Mouse (Mus musculus): ENCODE data around the gene Vmn2r8. TPM values are rescaled to one million over a fixed set of nuclear protein-coding genes. Genes with fewer than 3 reads are reported as not detected.
"Not testable (repeated sequence)": the region's sequence is repeated elsewhere in the genome, so short reads cannot be mapped to it uniquely, and the experiment has no call there.

Gene Vmn2r8
- not detected in 2 replicates for polyA plus RNA-seq (2012; rRNA removed)

- H3K27me3 ChIP-seq (ENCODE audit: control insufficient read depth, insufficient read depth, low read length); H3K27ac ChIP-seq (ENCODE audit: insufficient read depth, low read length); H3K4me1 ChIP-seq (ENCODE audit: control insufficient read depth, insufficient read depth, low read length); H3K4me3 ChIP-seq (replicated peaks; ENCODE audit: insufficient read depth, low read depth, low read length); DNase-seq: not testable (repeated sequence)
- WGBS: 75% methylated on average over 2 of the region's 2 CpGs
These were observed at the start of gene Vmn2r8 for GRCm38 (mm10) chr5:108808750-108809149. TSS of gene Vmn2r8 (minus strand) at chr5:108808850.

GRCm38 (mm10) chr5:108852501-108852900 is 43.9 kb upstream of the Vmn2r8 start, which contains the start of gene Vmn2r9:
TSS of gene Vmn2r9 (minus strand) at chr5:108852601.
- H3K4me1 ChIP-seq (ENCODE audit: control insufficient read depth, insufficient read depth, low read length); H3K4me3 ChIP-seq (replicated peaks; ENCODE audit: insufficient read depth, low read depth, low read length); H3K27ac ChIP-seq (ENCODE audit: insufficient read depth, low read length); DNase-seq; H3K27me3 ChIP-seq (ENCODE audit: control insufficient read depth, insufficient read depth, low read length): not testable (repeated sequence)
- 73% methylated on average over 1 of the region's 1 CpGs for WGBS

GRCm38 (mm10) chr5:108849466-108849865 is 40.8 kb upstream of the Vmn2r8 start:
- no peak overlapping the region for H3K27ac ChIP-seq (ENCODE audit: insufficient read depth, low read length)
- no peaks in the 10 kb centered on the region for H3K27me3 ChIP-seq (ENCODE audit: control insufficient read depth, insufficient read depth, low read length)
- no peaks in the 10 kb centered on the region for H3K4me1 ChIP-seq (ENCODE audit: control insufficient read depth, insufficient read depth, low read length)
- TF ChIP-seq POLR2A (IDR thresholded peaks at IDR 0.05; ENCODE audit: borderline replicate concordance, insufficient read depth, low read length) (no peak), CTCF (IDR thresholded peaks at IDR 0.05; ENCODE audit: borderline replicate concordance, insufficient read depth, low read depth, low read length) (no peak)
- 44% methylated on average over 1 of the region's 1 CpGs for WGBS
- no peak for DNase-seq
- no peak overlapping the region for H3K4me3 ChIP-seq (replicated peaks; ENCODE audit: insufficient read depth, low read depth, low read length)

GRCm38 (mm10) chr5:108836156-108836555 is 27.5 kb upstream of the Vmn2r8 start:
- 71% methylated on average over 1 of the region's 1 CpGs for WGBS
- Histone ChIP-seq H3K4me3 (replicated peaks; ENCODE audit: insufficient read depth, low read depth, low read length) (no peak overlapping the region), H3K27ac (ENCODE audit: insufficient read depth, low read length) (no peak overlapping the region), H3K4me1 (ENCODE audit: control insufficient read depth, insufficient read depth, low read length) (no peaks in the 10 kb centered on the region), H3K27me3 (ENCODE audit: control insufficient read depth, insufficient read depth, low read length) (no peaks in the 10 kb centered on the region; the same call in 1 of the 2 replicates)
- DNase-seq: no peak
- TF ChIP-seq POLR2A (IDR thresholded peaks at IDR 0.05; ENCODE audit: borderline replicate concordance, insufficient read depth, low read length): no peak
- no peak for TF ChIP-seq CTCF (IDR thresholded peaks at IDR 0.05; ENCODE audit: borderline replicate concordance, insufficient read depth, low read depth, low read length)

- WGBS: 37% methylated on average over 2 of the region's 2 CpGs
- no peak for DNase-seq
- no peak overlapping the region for H3K27ac ChIP-seq (ENCODE audit: insufficient read depth, low read length)
- no peak for TF ChIP-seq CTCF (IDR thresholded peaks at IDR 0.05; ENCODE audit: borderline replicate concordance, insufficient read depth, low read depth, low read length)
- no peak for TF ChIP-seq POLR2A (IDR thresholded peaks at IDR 0.05; ENCODE audit: borderline replicate concordance, insufficient read depth, low read length)
- H3K4me1 ChIP-seq (ENCODE audit: control insufficient read depth, insufficient read depth, low read length): no peaks in the 10 kb centered on the region
- H3K27me3 ChIP-seq (ENCODE audit: control insufficient read depth, insufficient read depth, low read length): no peaks in the 10 kb centered on the region
- no peak overlapping the region for H3K4me3 ChIP-seq (replicated peaks; ENCODE audit: insufficient read depth, low read depth, low read length)
These were observed 14.6 kb upstream of the Vmn2r8 start for GRCm38 (mm10) chr5:108823276-108823675.

GRCm38 (mm10) chr5:108803646-108804045 is 5.0 kb downstream of the Vmn2r8 start:
- no peak overlapping the region for H3K4me3 ChIP-seq (replicated peaks; ENCODE audit: insufficient read depth, low read depth, low read length)
- 43% methylated on average over 1 of the region's 1 CpGs for WGBS
- no peak overlapping the region for H3K27ac ChIP-seq (ENCODE audit: insufficient read depth, low read length)
- no peak for DNase-seq
- TF ChIP-seq POLR2A (IDR thresholded peaks at IDR 0.05; ENCODE audit: borderline replicate concordance, insufficient read depth, low read length) (no peak), CTCF (IDR thresholded peaks at IDR 0.05; ENCODE audit: borderline replicate concordance, insufficient read depth, low read depth, low read length) (no peak)
- H3K27me3 ChIP-seq (ENCODE audit: control insufficient read depth, insufficient read depth, low read length): no peaks in the 10 kb centered on the region
- H3K4me1 ChIP-seq (ENCODE audit: control insufficient read depth, insufficient read depth, low read length): no peaks in the 10 kb centered on the region

- WGBS: 69% methylated on average over 2 of the region's 2 CpGs
- H3K4me1 ChIP-seq (ENCODE audit: control insufficient read depth, insufficient read depth, low read length); DNase-seq; H3K4me3 ChIP-seq (replicated peaks; ENCODE audit: insufficient read depth, low read depth, low read length); H3K27me3 ChIP-seq (ENCODE audit: control insufficient read depth, insufficient read depth, low read length); H3K27ac ChIP-seq (ENCODE audit: insufficient read depth, low read length): not testable (repeated sequence)
These were observed 13.4 kb downstream of the Vmn2r8 start, which contains the start of gene Tmed11 for GRCm38 (mm10) chr5:108795263-108795662. TSS of gene Tmed11 (minus strand) at chr5:108795363.

- not testable (repeated sequence) for H3K4me3 ChIP-seq (replicated peaks; ENCODE audit: insufficient read depth, low read depth, low read length); DNase-seq; H3K27me3 ChIP-seq (ENCODE audit: control insufficient read depth, insufficient read depth, low read length); H3K4me1 ChIP-seq (ENCODE audit: control insufficient read depth, insufficient read depth, low read length); H3K27ac ChIP-seq (ENCODE audit: insufficient read depth, low read length)
- 42% methylated on average over 1 of the region's 1 CpGs for WGBS
These were observed 18.3 kb downstream of the Vmn2r8 start for GRCm38 (mm10) chr5:108790385-108790784.

GRCm38 (mm10) chr5:108774630-108775306 is 33.9 kb downstream of the Vmn2r8 start, which contains the start of gene Rnf212:
TSS of gene Rnf212 (minus strand) at chr5:108774982.
- H3K27ac ChIP-seq (ENCODE audit: insufficient read depth, low read length): no peak within 1 kb of the TSS
- no peaks in the 10 kb centered on the region for H3K4me1 ChIP-seq (ENCODE audit: control insufficient read depth, insufficient read depth, low read length)
- H3K27me3 ChIP-seq (ENCODE audit: control insufficient read depth, insufficient read depth, low read length): no peaks in the 10 kb centered on the region
- no peak for DNase-seq
- TF ChIP-seq CTCF (IDR thresholded peaks at IDR 0.05; ENCODE audit: borderline replicate concordance, insufficient read depth, low read depth, low read length): no peak
- TF ChIP-seq POLR2A (IDR thresholded peaks at IDR 0.05; ENCODE audit: borderline replicate concordance, insufficient read depth, low read length): no peak
- 79% methylated on average over 40 of the region's 40 CpGs for WGBS
- H3K4me3 ChIP-seq (replicated peaks; ENCODE audit: insufficient read depth, low read depth, low read length): no peak within 1 kb of the TSS

Measured in cerebellum, adult 2 months (tissue).